Mouse (Mus musculus): ENCODE results near the gene Cenpq. TPM values are rescaled to one million over a fixed set of nuclear protein-coding genes. Genes with fewer than 3 reads are reported as not detected.

Cenpq gene
- polyA plus RNA-seq, 2 experiments = 14.8 to 29.1 TPM

DNA sequence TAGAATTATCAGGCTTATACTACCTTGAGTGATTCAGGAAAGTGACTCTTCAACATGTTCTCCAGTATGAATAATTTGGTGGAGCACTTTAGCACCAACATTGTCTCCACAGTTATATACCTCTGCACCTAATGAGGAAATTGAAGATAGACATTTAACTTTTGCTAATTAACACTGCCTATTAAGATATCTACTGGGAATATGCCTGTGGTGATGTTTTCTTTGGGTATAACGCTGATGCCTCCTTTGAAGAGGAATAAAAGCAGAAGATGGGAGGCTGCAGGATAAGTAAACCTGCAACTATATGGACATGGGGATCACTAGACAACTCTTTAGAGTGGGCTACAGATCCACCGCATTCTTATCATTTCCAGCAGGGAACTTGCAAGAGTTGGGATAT lies 20.6 kb downstream of the Cenpq start, which contains the start of gene Glyatl3:
Gene Glyatl3 (minus strand): TSS at position 101 of the 400 bp plus-strand sequence.
- Histone ChIP-seq H3K27me3 (ENCODE audit: control insufficient read depth, insufficient read depth, low read length) (no peaks in the 10 kb centered on the region), H3K4me2 (ENCODE audit: low read depth) (no peak within 1 kb of the TSS), H3K4me1 (replicated peaks; ENCODE audit: control insufficient read depth in 2 of 2, insufficient read depth in 2 of 2, low read length in 1 of 2) (no peaks in the 10 kb centered on the region), H3K9ac (replicated peaks) (no peak within 1 kb of the TSS), H3K9me3 (ENCODE audit: control insufficient read depth, low read length) (no peaks in the 10 kb centered on the region), H3K27ac (no peak within 1 kb of the TSS), H3K4me3 (ENCODE audit: insufficient read depth in 1 of 2, low read depth in 2 of 2, low read length in 2 of 2) (no peak within 1 kb of the TSS), H3K36me3 (replicated peaks; ENCODE audit: control insufficient read depth, insufficient read depth, low read depth) (no peaks in the 10 kb centered on the region)
- 79% methylated on average over 2 of the region's 2 CpGs for WGBS (ENCODE audit: insufficient replicate concordance)
- no peak for TF ChIP-seq CTCF (IDR thresholded peaks at IDR 0.05; ENCODE audit: low read depth)
- TF ChIP-seq EP300 (IDR thresholded peaks at IDR 0.05; ENCODE audit: low read depth) = no peak
- ATAC-seq (ENCODE audit: insufficient read depth) (no peak), DNase-seq (ENCODE audit: low read depth in 3 of 3, low spot score in 3 of 3) (no peak)

DNA sequence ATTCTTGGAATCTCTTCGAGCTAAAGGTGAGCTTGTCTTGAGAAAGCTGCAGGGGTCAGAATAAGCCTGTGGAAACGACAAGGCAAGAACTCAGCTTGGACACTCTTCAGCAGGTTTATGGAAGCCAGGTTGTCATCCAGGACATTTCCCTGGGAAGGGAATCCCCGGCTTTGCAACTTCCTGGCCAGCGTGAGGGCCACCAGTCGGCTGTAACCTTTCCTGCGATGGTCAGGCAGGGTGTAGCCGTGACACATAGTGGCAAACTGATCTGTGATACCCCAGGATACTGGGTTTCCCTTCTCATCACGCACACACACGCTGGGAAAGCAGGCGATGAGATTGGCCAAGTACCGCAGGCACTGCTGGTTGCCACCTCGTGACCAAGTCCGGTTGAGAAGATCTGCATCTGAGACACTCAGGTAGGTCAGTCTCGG lies 30.1 kb downstream of the Cenpq start:
- 10% methylated on average over 14 of the region's 14 CpGs for WGBS (ENCODE audit: insufficient replicate concordance)
- Histone ChIP-seq H3K4me2 (ENCODE audit: low read depth) (peak overlapping the region; percentile 15; the same call in 1 of the 2 replicates), H3K27me3 (ENCODE audit: control insufficient read depth, insufficient read depth, low read length) (no peaks in the 10 kb centered on the region), H3K9ac (replicated peaks) (no peak overlapping the region), H3K4me3 (ENCODE audit: insufficient read depth in 1 of 2, low read depth in 2 of 2, low read length in 2 of 2) (no peak overlapping the region), H3K9me3 (ENCODE audit: control insufficient read depth, low read length) (no peaks in the 10 kb centered on the region), H3K27ac (no peak overlapping the region), H3K36me3 (replicated peaks; ENCODE audit: control insufficient read depth, insufficient read depth, low read depth) (no peaks in the 10 kb centered on the region), H3K4me1 (replicated peaks; ENCODE audit: control insufficient read depth in 2 of 2, insufficient read depth in 2 of 2, low read length in 1 of 2) (peaks cover 0 to 9% of the 10 kb centered on the region in 2 experiments; a peak in 2 of 4 replicates)
- ATAC-seq (ENCODE audit: insufficient read depth) (no peak), DNase-seq (ENCODE audit: low read depth in 3 of 3, low spot score in 3 of 3) (no peak)
- no peak for TF ChIP-seq EP300 (IDR thresholded peaks at IDR 0.05; ENCODE audit: low read depth)
- TF ChIP-seq CTCF (IDR thresholded peaks at IDR 0.05; ENCODE audit: low read depth) = no peak

DNA sequence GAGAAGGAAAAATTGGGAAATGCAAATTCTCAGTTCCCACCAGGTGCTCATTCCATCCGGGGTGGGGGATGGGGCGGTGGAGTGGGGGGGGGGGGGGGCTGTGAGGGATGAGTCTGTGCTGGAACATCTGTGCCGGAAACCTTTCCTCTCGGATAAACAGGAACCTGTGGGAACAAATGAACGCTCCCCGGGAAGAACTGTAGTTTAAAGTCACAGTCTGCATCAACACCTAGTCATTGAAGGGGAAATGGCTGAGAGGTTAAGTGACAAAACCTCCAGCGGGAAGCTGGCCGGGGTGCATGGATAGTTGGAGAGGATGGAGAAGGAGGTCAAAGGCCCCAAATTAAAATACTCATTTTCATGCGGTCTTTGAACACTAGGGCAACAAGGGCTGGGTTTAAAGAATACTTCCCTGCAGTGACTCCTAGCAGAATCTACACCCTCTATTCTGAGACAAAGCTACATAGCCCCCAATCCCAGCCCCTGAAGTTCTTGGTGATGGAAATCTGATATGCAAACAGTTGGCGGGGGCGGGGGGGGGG lies 30.7 kb downstream of the Cenpq start:
- no peak for TF ChIP-seq EP300 (IDR thresholded peaks at IDR 0.05; ENCODE audit: low read depth)
- TF ChIP-seq CTCF (IDR thresholded peaks at IDR 0.05; ENCODE audit: low read depth) = no peak
- Histone ChIP-seq H3K4me1 (replicated peaks; ENCODE audit: control insufficient read depth in 2 of 2, insufficient read depth in 2 of 2, low read length in 1 of 2) (peaks cover 0 to 12% of the 10 kb centered on the region in 2 experiments; a peak in 2 of 4 replicates), H3K4me2 (ENCODE audit: low read depth) (no peak overlapping the region), H3K4me3 (ENCODE audit: insufficient read depth in 1 of 2, low read depth in 2 of 2, low read length in 2 of 2) (no peak overlapping the region), H3K36me3 (replicated peaks; ENCODE audit: control insufficient read depth, insufficient read depth, low read depth) (no peaks in the 10 kb centered on the region), H3K9me3 (ENCODE audit: control insufficient read depth, low read length) (no peaks in the 10 kb centered on the region), H3K27ac (no peak overlapping the region), H3K9ac (replicated peaks) (no peak overlapping the region), H3K27me3 (ENCODE audit: control insufficient read depth, insufficient read depth, low read length) (no peaks in the 10 kb centered on the region)
- WGBS (ENCODE audit: insufficient replicate concordance) = 15% methylated on average over 11 of the region's 11 CpGs
- ATAC-seq (ENCODE audit: insufficient read depth) (no peak), DNase-seq (ENCODE audit: low read depth in 3 of 3, low spot score in 3 of 3) (no peak)

DNA sequence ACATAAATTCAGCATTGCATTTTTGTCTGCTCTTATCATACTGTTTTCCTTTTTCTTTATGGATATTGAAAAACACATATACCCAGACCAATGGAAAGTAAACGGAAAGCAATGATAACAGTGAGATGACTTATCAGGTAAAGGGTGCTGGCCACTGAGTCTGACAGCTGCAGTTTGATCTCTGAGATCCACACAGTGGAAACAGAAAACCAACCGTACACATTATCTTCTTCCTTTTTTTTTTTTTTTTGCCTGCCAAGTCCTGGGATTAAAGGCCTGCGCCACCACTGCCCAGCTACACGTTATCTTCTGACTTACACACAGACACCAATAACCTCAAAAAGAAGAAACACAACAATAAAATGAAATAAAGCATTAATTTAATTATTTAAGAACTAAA lies 31.5 kb downstream of the Cenpq start:
- Histone ChIP-seq H3K27me3 (ENCODE audit: control insufficient read depth, insufficient read depth, low read length) (no peaks in the 10 kb centered on the region), H3K4me2 (ENCODE audit: low read depth) (no peak overlapping the region), H3K9ac (replicated peaks) (no peak overlapping the region), H3K4me1 (replicated peaks; ENCODE audit: control insufficient read depth in 2 of 2, insufficient read depth in 2 of 2, low read length in 1 of 2) (peaks cover 0 to 12% of the 10 kb centered on the region in 2 experiments; a peak in 2 of 4 replicates), H3K36me3 (replicated peaks; ENCODE audit: control insufficient read depth, insufficient read depth, low read depth) (no peaks in the 10 kb centered on the region), H3K9me3 (ENCODE audit: control insufficient read depth, low read length) (no peaks in the 10 kb centered on the region), H3K4me3 (ENCODE audit: insufficient read depth in 1 of 2, low read depth in 2 of 2, low read length in 2 of 2) (no peak overlapping the region), H3K27ac (no peak overlapping the region)
- TF ChIP-seq EP300 (IDR thresholded peaks at IDR 0.05; ENCODE audit: low read depth) (peak; percentile 37; the same call in 1 of the 2 replicates), CTCF (IDR thresholded peaks at IDR 0.05; ENCODE audit: low read depth) (no peak)
- 9% methylated on average over 4 of the region's 4 CpGs for WGBS (ENCODE audit: insufficient replicate concordance)
- DNase-seq (ENCODE audit: low read depth in 3 of 3, low spot score in 3 of 3) = no peak
- ATAC-seq (ENCODE audit: insufficient read depth) = peak; percentile 26; the same call in 1 of the 2 replicates

DNA sequence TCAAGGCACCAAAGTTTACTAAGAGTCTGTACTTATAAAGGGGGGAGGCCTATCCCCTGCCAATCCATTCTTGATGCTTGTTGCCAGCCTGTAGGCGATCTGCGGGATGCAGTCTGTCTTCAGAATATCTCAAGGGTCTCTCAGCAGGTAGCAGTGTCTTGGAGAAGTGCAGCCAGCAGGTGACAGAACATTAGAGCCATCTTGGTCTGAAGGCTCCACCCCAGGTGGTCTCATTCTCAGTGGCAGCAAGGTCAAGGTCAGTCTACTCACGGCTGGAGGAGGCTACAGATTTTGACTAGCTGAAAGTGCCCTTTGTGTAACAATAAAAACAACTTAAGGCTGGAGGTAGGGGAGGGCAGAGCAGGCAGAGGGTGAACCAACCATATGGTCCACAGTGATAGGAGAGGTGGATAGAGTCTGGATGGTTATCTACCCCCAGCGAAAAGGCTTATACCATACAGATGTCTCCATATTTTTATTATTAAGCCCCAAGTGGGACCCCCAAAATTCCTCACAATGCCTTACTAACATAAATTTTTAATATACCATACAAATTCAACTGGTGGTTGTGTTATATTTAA lies 35.0 kb downstream of the Cenpq start:
- H3K4me2 ChIP-seq (ENCODE audit: low read depth) = no peak overlapping the region
- H3K27me3 ChIP-seq (ENCODE audit: control insufficient read depth, insufficient read depth, low read length) = no peaks in the 10 kb centered on the region
- H3K36me3 ChIP-seq (replicated peaks; ENCODE audit: control insufficient read depth, insufficient read depth, low read depth) = no peaks in the 10 kb centered on the region
- H3K9me3 ChIP-seq (ENCODE audit: control insufficient read depth, low read length) = no peaks in the 10 kb centered on the region
- H3K4me3 ChIP-seq (ENCODE audit: insufficient read depth in 1 of 2, low read depth in 2 of 2, low read length in 2 of 2) = no peak overlapping the region
- no peak overlapping the region for H3K27ac ChIP-seq
- 33% methylated on average over 4 of the region's 4 CpGs for WGBS (ENCODE audit: insufficient replicate concordance)
- H3K4me1 ChIP-seq (replicated peaks; ENCODE audit: control insufficient read depth in 2 of 2, insufficient read depth in 2 of 2, low read length in 1 of 2) = peaks cover 0 to 11% of the 10 kb centered on the region in 2 experiments; a peak in 2 of 4 replicates
- H3K9ac ChIP-seq (replicated peaks) = no peak overlapping the region
- no peak for DNase-seq (ENCODE audit: low read depth in 3 of 3, low spot score in 3 of 3)
- ATAC-seq (ENCODE audit: insufficient read depth) = peak; percentile 73
- peak; percentile 36; the same call in 1 of the 2 replicates for TF ChIP-seq EP300 (IDR thresholded peaks at IDR 0.05; ENCODE audit: low read depth)
- TF ChIP-seq CTCF (IDR thresholded peaks at IDR 0.05; ENCODE audit: low read depth) = no peak

Measured in liver, embryonic 14.5 days (tissue).